Mouse (Mus musculus): ENCODE results near the gene Txndc2. TPM values are rescaled to one million over a fixed set of nuclear protein-coding genes. Genes with fewer than 3 reads are reported as not detected.
A peak's percentile ranks its signal among the peaks of the same experiment; 100 is the strongest.

The Txndc2 gene
- total and polyA plus RNA-seq, 3 experiments: not detected

GRCm38 (mm10) chr17:65681516-65681915 lies 39.5 kb upstream of the Txndc2 start:
- TF ChIP-seq USF2 (IDR thresholded peaks at IDR 0.05; ENCODE audit: borderline replicate concordance in 1 of 2, insufficient read depth in 1 of 2, low read depth in 1 of 2, low read length in 2 of 2) (no peak), MAFK (IDR thresholded peaks at IDR 0.05; ENCODE audit: borderline replicate concordance, low read depth, low read length) (no peak)
- Histone ChIP-seq H3K4me3 (ENCODE audit: control insufficient read depth in 1 of 2, insufficient read depth in 1 of 2, low read depth in 2 of 2, low read length in 2 of 2) (no peak overlapping the region), H3K27me3 (ENCODE audit: control insufficient read depth in 1 of 2, insufficient read depth in 2 of 2, low read length in 2 of 2) (no peaks in the 10 kb centered on the region), H3K36me3 (ENCODE audit: control insufficient read depth in 1 of 2, insufficient read depth in 2 of 2, low read length in 2 of 2) (no peaks in the 10 kb centered on the region), H3K27ac (ENCODE audit: control insufficient read depth, low read depth, low read length) (no peak overlapping the region), H3K79me2 (ENCODE audit: control insufficient read depth, insufficient read depth, low read length, poor library complexity) (no peaks in the 10 kb centered on the region), H3K4me1 (ENCODE audit: control insufficient read depth in 1 of 2, insufficient read depth in 2 of 2, low read length in 2 of 2) (no peaks in the 10 kb centered on the region), H3K9ac (ENCODE audit: control insufficient read depth, low read depth, low read length, poor library complexity, severe bottlenecking) (no peak overlapping the region), H3K9me3 (replicated peaks; ENCODE audit: insufficient read depth, low read length) (no peaks in the 10 kb centered on the region)
- no peak for DNase-seq (ENCODE audit: low read depth, low spot score)

DNA sequence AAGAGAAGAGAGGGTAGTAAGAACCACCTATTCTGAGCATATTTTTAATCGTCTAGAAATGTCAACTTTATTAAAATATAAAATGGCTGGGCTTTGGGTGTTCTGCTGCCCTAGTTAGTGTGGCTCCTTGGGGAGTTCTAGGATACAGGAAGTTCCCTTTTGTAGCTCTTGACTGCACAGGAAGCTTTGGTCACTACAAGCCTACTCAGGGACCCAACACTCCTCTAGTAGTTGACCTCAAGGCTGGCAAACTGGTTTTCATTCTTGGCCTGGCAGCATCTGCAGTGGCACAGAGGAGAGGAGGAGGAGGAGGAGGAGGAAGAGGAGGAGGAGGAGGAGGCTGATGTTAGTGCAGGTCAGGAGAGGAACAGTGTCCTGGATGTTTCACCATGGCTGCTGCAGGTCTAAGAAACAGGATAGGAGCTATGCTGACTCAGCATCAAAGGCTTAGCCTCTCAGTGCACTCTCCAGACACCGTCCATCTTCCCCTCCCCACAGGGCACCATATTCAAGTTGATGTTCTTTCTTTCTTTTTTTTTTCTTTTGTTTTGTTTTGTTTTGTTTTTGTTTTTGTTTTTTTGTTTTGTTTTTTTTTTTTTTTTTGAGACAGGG lies 38.9 kb upstream of the Txndc2 start:
- Histone ChIP-seq H3K9ac (ENCODE audit: control insufficient read depth, low read depth, low read length, poor library complexity, severe bottlenecking) (no peak overlapping the region), H3K9me3 (replicated peaks; ENCODE audit: insufficient read depth, low read length) (no peaks in the 10 kb centered on the region), H3K36me3 (ENCODE audit: control insufficient read depth in 1 of 2, insufficient read depth in 2 of 2, low read length in 2 of 2) (no peaks in the 10 kb centered on the region), H3K79me2 (ENCODE audit: control insufficient read depth, insufficient read depth, low read length, poor library complexity) (no peaks in the 10 kb centered on the region), H3K4me1 (ENCODE audit: control insufficient read depth in 1 of 2, insufficient read depth in 2 of 2, low read length in 2 of 2) (no peaks in the 10 kb centered on the region), H3K4me3 (ENCODE audit: control insufficient read depth in 1 of 2, insufficient read depth in 1 of 2, low read depth in 2 of 2, low read length in 2 of 2) (no peak overlapping the region), H3K27me3 (ENCODE audit: control insufficient read depth in 1 of 2, insufficient read depth in 2 of 2, low read length in 2 of 2) (no peaks in the 10 kb centered on the region), H3K27ac (ENCODE audit: control insufficient read depth, low read depth, low read length) (no peak overlapping the region)
- TF ChIP-seq MAFK (IDR thresholded peaks at IDR 0.05; ENCODE audit: borderline replicate concordance, low read depth, low read length): peak; percentile 64; the same call in 1 of the 2 replicates
- no peak for TF ChIP-seq ELF1 (IDR thresholded peaks at IDR 0.05; ENCODE audit: low read depth, low read length)
- DNase-seq (ENCODE audit: low read depth, low spot score): no peak

GRCm38 (mm10) chr17:65679806-65680446 lies 38.0 kb upstream of the Txndc2 start:
- Histone ChIP-seq H3K4me1 (ENCODE audit: control insufficient read depth in 1 of 2, insufficient read depth in 2 of 2, low read length in 2 of 2) (peaks cover 0 to 4% of the 10 kb centered on the region in 2 experiments; a peak in 1 of 4 replicates), H3K4me3 (ENCODE audit: control insufficient read depth in 1 of 2, insufficient read depth in 1 of 2, low read depth in 2 of 2, low read length in 2 of 2) (no peak overlapping the region), H3K27me3 (ENCODE audit: control insufficient read depth in 1 of 2, insufficient read depth in 2 of 2, low read length in 2 of 2) (no peaks in the 10 kb centered on the region), H3K36me3 (ENCODE audit: control insufficient read depth in 1 of 2, insufficient read depth in 2 of 2, low read length in 2 of 2) (peaks cover 0 to 2% of the 10 kb centered on the region in 2 experiments; a peak in 2 of 4 replicates), H3K9me3 (replicated peaks; ENCODE audit: insufficient read depth, low read length) (no peaks in the 10 kb centered on the region), H3K79me2 (ENCODE audit: control insufficient read depth, insufficient read depth, low read length, poor library complexity) (no peaks in the 10 kb centered on the region), H3K27ac (ENCODE audit: control insufficient read depth, low read depth, low read length) (no peak overlapping the region), H3K9ac (ENCODE audit: control insufficient read depth, low read depth, low read length, poor library complexity, severe bottlenecking) (no peak overlapping the region)
- no peak for DNase-seq (ENCODE audit: low read depth, low spot score)
- no peak for TF ChIP-seq UBTF (IDR thresholded peaks at IDR 0.05; ENCODE audit: borderline replicate concordance, insufficient read depth, low read depth, low read length)
- TF ChIP-seq ZNF384 (IDR thresholded peaks at IDR 0.05; ENCODE audit: low read depth, low read length): no peak
- TF ChIP-seq ELF1 (IDR thresholded peaks at IDR 0.05; ENCODE audit: low read depth, low read length): no peak
- no peak for TF ChIP-seq POLR2AphosphoS2 (IDR thresholded peaks at IDR 0.05; ENCODE audit: low read length)
- no peak for TF ChIP-seq BHLHE40 (IDR thresholded peaks at IDR 0.05; ENCODE audit: borderline replicate concordance, low read depth, low read length)
- TF ChIP-seq GATA1 (IDR thresholded peaks at IDR 0.05; ENCODE audit: low read depth, low read length): no peak
- no peak for TF ChIP-seq ZKSCAN1 (IDR thresholded peaks at IDR 0.05; ENCODE audit: low read depth, low read length)
- TF ChIP-seq ZC3H11A (IDR thresholded peaks at IDR 0.05; ENCODE audit: low read depth, low read length): no peak
- no peak for TF ChIP-seq RCOR1 (IDR thresholded peaks at IDR 0.05; ENCODE audit: low read depth, low read length)
- TF ChIP-seq POLR2AphosphoS5 (IDR thresholded peaks at IDR 0.05; ENCODE audit: borderline replicate concordance, low read depth, low read length): no peak
- TF ChIP-seq SMC3 (IDR thresholded peaks at IDR 0.05; ENCODE audit: low read depth, low read length): no peak
- TF ChIP-seq MEF2A (IDR thresholded peaks at IDR 0.05; ENCODE audit: extremely low read depth, insufficient replicate concordance, low read depth, low read length, poor library complexity, severe bottlenecking): no peak
- no peak for TF ChIP-seq CTCF (IDR thresholded peaks at IDR 0.05 in 2 of 3, conservative IDR thresholded peaks at IDR 0.05 in 1 of 3; ENCODE audit: control insufficient read depth in 1 of 3, insufficient read depth in 1 of 3, low read depth in 2 of 3, low read length in 3 of 3, poor library complexity in 1 of 3, severe bottlenecking in 1 of 3)
- TF ChIP-seq SIN3A (IDR thresholded peaks at IDR 0.05; ENCODE audit: low read length): no peak
